Mouse (Mus musculus) C2C12 (cell line): ENCODE data around the gene Amdhd1. TPM values are rescaled to one million over a fixed set of nuclear protein-coding genes. Genes with fewer than 3 reads are reported as not detected.

Source experiments
- H3K27me3 ChIP-seq: one replicate; pipeline ENCODE4 v1.6.1; 2011; ENCODE audit not compliant: control insufficient read depth, insufficient read depth, insufficient read length
- H3K36me3 ChIP-seq: one replicate; pipeline ENCODE4 v1.6.1; 2011; ENCODE audit not compliant: control insufficient read depth, insufficient read depth
- H3K4me3 ChIP-seq: one replicate; pipeline ENCODE4 v1.5.1; 2011; ENCODE audit warnings: mild to moderate bottlenecking, control low read depth; ENCODE audit not compliant: poor library complexity, insufficient read depth, severe bottlenecking
- H3K79me2 ChIP-seq: one replicate; pipeline ENCODE4 v1.6.1; 2011; ENCODE audit not compliant: control insufficient read depth, insufficient read depth
- H3K79me3 ChIP-seq: one replicate; pipeline ENCODE4 v1.6.1; 2011; ENCODE audit warnings: low read depth, control low read depth
- H3ac ChIP-seq: one replicate; pipeline ENCODE3; 2011; ENCODE audit warnings: low read depth; ENCODE audit not compliant: control insufficient read depth, insufficient read length
- CEBPB ChIP-seq: IDR thresholded peaks from one replicate; pipeline ENCODE4 v1.6.1; 2011; ENCODE audit warnings: low read depth, mild to moderate bottlenecking, control low read depth, moderate library complexity
- CTCF ChIP-seq: IDR thresholded peaks from one replicate; pipeline ENCODE4 v1.5.1; 2011; ENCODE audit not compliant: control insufficient read depth, insufficient read depth, insufficient read length
- FOSL1 ChIP-seq: IDR thresholded peaks from one replicate; pipeline ENCODE4 v1.8.0; 2011; ENCODE audit warnings: mild to moderate bottlenecking, low read length; ENCODE audit not compliant: poor library complexity, insufficient read depth, severe bottlenecking
- MAX ChIP-seq: IDR thresholded peaks from one replicate; pipeline ENCODE4 v1.6.1; 2011; ENCODE audit warnings: mild to moderate bottlenecking, control low read depth
- MYOD1 ChIP-seq: IDR thresholded peaks from one replicate; pipeline ENCODE4 v1.6.1; 2011; ENCODE audit warnings: low read depth; ENCODE audit not compliant: control insufficient read depth, insufficient read length
- MYOG ChIP-seq: IDR thresholded peaks from one replicate; pipeline ENCODE4 v1.6.1; 2011; ENCODE audit not compliant: control insufficient read depth, insufficient read length; ENCODE audit errors: extremely low read depth
- USF1 ChIP-seq: IDR thresholded peaks from one replicate; pipeline ENCODE4 v1.6.1; 2011; ENCODE audit warnings: low read depth, mild to moderate bottlenecking, control low read depth, moderate library complexity
- polyA plus RNA-seq: library from polyadenylated mRNA; unstranded; fragments of >200 nt; fragmentation: generic; extraction: Trizol; gene quantifications from one replicate; pipeline ENCODE4 v1.2.1, GENCODE M21; 2012; ENCODE audit warnings: missing spikeins

The Amdhd1 gene
- polyA plus RNA-seq, 1 experiment: 0.04 TPM

DNA sequence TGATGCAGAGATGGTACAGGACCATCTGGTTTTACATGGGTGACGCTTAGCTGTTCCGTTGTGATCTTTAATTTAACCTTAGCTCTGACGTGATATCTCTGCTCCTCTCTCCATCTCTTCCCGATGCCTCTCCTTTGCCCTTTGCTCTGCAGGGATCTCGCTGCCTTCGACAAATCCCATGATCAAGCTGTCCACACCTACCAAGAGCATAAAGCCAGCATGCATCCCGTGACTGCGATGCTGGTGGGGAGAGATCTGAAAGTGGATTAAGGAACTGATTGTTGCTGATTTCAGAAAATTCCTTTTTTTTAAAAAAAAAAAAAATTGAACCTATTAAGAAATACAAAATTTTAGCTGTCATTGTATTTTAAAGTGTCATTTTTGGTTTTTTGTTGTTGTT lies 55.3 kb downstream of the Amdhd1 start:
- TF ChIP-seq MYOG (no peak), MAX (no peak), MYOD1 (no peak), USF1 (no peak), FOSL1 (no peak), CEBPB (no peak), CTCF (no peak)
- Histone ChIP-seq H3ac (no peak overlapping the region), H3K79me2 (no peaks in the 10 kb centered on the region), H3K79me3 (no peaks in the 10 kb centered on the region), H3K4me3 (no peak overlapping the region), H3K27me3 (no peaks in the 10 kb centered on the region), H3K36me3 (peaks cover 44% of the 10 kb centered on the region)

Other genes starting within 250 kb of the Amdhd1 start
- gene Elk3, start 228.9 kb downstream of the Amdhd1 start, polyA plus RNA-seq: 56.1 TPM
- gene Lta4h, start 86.6 kb downstream of the Amdhd1 start, polyA plus RNA-seq: 69.6 TPM
- 0.02 TPM for gene Hal, start 51.3 kb downstream of the Amdhd1 start, polyA plus RNA-seq
- 0.08 TPM for gene Ccdc38, start 599 bp upstream of the Amdhd1 start, polyA plus RNA-seq
- gene Snrpf, start 49.7 kb upstream of the Amdhd1 start, polyA plus RNA-seq: 258 TPM
- gene Ntn4, start 100.6 kb upstream of the Amdhd1 start, polyA plus RNA-seq: 0.48 TPM